Mouse (Mus musculus) urinary bladder, adult 2 months (tissue): Measurements from ENCODE around the gene Qars. TPM values are rescaled to one million over a fixed set of nuclear protein-coding genes. Genes with fewer than 3 reads are reported as not detected.

Experiments used
- DNase-seq: peaks from one replicate; pipeline ENCODE4 v3.0.0; 2022; ENCODE audit warnings: low spot score
- polyA plus RNA-seq: library from polyadenylated mRNA; depleted of rRNA; stranded (reverse); fragments of >200 nt; gene quantifications from 2 replicates; pipeline ENCODE4 v1.2.3, GENCODE M21; 2012

The Qars gene
- polyA plus RNA-seq, 1 experiment = 145 TPM

DNA sequence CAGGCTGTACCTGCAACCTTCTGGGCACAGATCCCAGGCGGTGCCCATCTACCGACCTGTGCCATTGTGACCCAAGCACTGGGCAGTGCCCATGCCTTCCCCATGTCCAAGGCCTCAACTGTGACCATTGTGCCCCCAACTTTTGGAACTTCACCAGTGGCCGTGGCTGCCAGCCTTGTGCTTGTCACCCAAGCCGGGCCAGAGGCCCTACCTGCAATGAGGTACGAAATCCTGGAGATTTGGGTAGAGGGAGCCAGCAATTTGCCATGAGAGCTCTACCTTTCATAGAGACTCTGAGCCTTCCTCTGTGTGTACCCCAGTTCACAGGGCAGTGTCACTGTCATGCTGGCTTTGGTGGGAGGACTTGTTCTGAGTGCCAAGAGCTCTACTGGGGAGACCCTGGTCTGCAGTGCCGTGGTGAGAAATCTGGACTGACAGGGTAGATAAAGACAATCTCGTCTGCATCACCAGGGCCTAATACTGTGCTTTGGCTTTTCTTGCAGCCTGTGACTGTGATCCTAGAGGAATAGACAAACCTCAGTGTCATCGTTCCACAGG, 20.5 kb upstream of the Qars start:
- no peak for DNase-seq

DNA sequence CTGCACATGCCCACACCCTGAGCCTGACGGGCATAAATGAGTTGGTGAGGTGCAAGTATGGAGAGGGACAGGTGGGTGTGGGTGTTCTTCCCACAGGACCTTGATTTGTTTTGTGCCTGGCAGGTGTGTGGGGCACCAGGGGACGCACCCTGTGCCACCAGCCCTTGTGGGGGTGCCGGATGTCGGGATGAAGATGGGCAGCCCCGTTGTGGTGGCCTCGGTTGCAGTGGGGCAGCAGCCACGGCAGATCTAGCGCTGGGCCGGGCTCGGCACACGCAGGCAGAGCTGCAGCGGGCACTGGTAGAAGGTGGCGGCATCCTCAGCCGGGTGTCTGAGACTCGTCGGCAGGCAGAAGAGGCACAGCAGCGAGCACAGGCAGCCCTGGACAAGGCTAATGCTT, 19.1 kb upstream of the Qars start:
- no peak for DNase-seq

DNA sequence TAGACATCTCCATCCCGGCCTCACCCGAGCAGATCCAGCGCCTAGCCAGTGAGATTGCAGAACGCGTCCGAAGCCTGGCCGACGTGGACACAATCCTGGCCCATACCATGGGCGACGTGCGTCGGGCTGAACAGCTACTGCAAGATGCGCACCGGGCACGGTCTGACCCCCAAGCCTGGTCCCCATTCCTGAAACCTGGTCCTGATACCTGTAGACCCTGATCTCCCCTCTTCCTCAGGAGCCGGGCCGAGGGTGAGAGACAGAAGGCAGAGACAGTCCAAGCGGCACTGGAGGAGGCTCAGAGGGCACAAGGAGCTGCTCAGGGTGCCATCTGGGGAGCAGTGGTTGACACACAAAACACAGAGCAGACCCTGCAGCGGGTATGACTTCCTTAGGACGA, 18.3 kb upstream of the Qars start:
- DNase-seq = no peak

DNA sequence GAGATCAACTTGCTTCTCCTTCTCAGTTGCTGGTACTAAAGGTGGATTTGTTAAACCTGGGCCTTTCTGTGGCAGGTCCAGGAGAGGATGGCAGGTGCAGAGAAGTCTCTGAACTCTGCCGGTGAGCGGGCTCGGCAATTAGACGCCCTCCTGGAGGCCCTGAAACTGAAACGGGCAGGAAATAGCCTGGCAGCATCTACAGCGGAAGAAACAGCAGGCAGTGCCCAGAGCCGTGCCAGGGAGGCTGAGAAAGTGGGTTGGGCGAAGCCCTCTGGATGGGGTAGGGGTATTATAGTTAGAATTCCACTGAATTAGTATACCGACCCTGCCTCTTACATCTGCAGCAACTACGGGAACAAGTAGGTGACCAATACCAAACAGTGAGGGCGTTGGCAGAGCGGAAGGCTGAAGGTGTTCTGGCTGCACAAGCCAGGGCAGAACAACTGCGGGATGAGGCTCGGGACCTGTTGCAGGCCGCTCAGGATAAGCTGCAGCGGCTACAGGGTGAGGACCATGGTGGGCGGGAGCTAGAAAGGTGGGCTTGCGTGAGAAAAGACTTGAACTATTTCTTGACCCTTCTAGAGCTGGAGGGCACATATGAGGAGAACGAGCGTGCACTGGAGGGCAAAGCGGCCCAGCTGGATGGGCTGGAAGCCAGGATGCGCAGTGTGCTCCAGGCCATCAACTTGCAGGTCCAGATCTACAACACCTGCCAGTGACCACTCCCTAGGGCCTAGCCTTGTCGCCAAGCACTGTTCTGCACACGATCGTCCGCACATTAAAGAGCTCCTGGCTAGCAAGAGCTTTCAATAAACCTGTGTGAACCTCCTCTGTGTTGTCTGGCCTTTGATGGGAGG, 17.6 kb upstream of the Qars start:
- no peak for DNase-seq

DNA sequence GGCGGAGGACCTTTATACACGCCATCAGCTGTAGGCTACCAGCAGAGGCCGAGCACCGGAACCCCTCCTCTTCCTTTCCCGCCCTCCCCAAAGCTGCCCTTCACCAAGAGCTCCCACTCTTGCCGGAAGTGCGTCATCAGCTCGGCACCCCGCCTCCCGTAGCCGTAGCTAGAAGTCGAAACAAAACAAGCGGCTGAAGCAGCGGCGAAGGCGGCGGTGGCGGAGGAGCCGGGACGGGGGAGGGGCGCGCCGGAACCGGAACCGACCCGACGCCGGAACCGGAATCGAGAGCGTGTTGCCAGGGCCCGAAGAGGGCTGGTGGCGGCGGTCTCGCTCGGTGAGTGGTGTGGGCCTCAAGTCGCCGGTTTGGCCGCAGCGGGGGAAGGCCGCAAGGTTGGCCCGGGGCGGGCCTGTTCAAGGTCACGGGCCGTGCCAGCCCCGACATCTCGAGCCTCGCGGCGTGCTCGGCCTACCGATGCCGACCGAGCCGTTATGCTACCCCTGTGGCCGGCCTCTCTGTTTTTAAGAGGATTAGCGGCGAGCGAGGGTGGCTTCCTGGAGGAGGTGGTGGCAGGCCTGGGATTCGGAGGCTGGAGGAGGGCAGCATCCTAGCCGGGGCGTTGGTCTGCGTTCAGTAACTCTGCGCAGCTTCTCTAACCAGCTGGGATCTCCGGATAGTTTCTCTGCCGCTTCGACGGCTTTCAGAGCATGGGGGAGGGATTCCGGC, 16.8 kb upstream of the Qars start, which contains the start of gene Usp19:
Gene Usp19, plus strand, starts transcription at position 44 of the 727 bp plus-strand sequence.
- peak; percentile 79 for DNase-seq

DNA sequence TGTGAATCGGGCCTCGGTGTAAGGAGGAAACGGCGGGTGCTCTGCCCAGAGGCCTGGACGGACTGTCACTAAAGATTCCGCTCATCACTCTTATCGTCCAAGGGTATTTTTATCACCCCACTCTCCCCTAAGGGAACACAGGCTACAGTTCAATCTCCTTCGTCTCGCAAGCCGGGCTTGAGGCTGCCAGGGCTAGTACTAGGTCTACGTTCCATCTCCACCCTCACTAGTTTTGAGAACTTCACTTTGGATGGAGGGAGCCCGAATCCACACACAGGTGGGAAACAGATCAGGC, 16.3 kb upstream of the Qars start:
- no peak for DNase-seq

DNA sequence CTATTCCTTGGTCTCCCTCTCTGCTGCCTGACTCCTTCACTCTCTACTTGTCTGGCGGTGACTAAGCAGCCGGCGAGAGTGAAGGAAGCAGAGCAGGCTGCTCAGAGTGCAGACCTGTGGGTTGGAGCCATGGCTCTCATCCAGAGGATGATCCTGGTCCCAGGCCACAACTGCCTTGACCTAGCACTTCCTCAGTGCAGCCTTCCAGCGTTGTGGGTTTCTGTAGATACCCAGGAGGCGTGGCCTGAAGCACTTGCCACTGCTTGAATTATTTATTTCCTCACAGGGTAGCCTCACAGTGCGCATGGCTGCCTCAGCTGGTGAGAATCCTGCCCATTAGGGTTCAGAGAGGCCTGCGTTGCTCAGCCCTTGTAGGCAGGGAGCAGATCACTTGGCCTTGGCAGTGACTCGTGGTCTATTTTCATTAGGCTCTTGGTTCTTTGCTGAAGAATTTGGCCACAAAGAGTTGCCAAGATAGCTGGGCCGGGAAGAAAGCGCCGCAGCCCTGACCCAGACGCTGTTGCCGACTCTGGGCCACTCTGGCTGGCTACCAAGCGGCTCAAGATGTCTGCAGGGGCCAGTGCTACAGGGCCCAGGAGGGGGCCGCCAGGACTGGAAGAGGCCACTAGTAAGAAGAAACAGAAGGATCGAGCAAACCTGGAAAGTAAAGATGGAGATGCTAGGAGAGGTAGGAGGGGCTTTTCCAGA, 15.3 kb upstream of the Qars start:
- no peak for DNase-seq

DNA sequence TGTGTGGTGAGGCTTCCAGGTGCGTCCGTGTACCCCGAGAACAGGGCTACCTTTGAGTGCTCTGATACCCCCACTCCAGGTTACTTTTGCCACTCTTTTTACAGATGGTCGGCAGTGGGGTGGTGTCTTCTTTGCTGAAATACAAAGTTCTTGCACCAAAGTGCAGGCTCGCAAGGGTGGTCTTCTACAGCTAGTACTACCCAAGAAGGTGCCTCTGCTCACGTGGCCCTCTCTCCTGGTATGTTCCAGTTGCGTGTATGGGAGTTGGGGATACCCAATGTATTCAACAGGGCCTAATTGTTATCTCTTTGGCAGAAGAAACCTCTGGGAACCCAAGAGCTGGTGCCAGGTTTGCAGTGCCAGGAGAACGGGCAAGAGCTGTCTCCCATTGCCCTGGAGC, 14.3 kb upstream of the Qars start:
- DNase-seq = no peak

DNA sequence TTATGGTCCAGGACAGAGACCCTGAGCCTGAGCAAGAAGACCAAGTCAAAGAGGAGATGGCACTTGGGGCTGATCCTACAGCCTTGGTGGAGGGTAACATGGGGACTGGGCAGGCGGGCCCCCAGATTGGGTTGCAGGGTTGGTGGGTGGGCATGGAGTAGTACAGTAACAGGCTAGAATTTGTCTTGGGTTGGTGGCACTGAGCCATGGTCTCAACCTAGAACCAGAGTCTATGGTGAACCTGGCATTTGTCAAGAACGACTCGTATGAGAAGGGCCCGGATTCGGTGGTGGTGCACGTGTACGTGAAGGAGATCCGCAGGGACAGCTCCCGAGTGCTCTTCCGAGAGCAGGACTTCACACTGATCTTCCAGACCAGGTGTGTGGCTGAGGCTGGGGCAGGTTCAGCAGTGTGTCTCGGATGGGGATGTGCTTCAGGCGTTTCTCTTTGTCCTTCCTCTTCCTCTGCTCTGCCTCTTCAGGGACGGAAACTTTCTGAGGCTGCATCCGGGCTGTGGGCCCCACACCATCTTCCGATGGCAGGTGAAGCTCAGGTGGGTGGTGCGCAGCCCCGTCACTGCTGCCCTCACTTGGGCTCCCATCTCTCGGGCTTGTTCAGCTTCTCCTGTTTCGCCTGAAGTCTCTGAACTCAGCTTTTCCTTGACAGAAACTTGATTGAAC, 13.2 kb upstream of the Qars start:
- no peak for DNase-seq

DNA sequence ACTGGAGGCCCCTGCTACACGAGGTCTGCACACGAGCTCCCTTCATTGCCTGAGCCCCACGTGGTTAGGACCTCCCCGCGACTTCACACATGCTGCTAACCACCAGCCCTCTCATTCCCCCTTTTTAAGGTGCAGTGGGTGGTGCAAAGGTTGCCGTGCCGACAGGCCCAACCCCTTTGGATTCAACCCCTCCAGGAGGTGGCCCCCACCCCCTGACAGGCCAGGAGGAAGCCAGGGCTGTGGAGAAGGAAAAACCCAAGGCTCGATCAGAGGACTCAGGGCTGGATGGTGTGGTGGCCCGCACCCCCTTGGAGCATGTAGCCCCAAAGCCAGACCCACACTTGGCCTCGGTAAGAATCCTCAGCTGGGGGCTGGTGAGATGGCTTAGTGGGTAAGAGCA, 12.6 kb upstream of the Qars start:
- DNase-seq = no peak

DNA sequence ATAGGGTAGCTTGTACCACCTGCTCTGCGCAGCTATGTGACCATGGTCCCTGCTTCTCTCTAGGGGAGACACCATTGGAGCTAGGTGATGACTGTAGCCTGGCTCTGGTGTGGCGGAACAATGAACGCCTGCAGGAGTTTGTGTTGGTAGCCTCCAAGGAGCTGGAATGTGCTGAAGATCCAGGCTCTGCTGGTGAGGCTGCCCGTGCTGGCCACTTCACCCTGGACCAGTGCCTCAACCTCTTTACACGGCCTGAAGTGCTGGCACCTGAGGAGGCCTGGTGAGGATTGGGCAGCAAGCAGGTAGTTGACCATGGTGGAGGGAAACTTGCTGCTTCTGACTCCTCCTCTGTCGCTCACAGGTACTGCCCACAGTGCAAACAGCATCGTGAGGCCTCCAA, 8.3 kb upstream of the Qars start:
- DNase-seq = no peak

DNA sequence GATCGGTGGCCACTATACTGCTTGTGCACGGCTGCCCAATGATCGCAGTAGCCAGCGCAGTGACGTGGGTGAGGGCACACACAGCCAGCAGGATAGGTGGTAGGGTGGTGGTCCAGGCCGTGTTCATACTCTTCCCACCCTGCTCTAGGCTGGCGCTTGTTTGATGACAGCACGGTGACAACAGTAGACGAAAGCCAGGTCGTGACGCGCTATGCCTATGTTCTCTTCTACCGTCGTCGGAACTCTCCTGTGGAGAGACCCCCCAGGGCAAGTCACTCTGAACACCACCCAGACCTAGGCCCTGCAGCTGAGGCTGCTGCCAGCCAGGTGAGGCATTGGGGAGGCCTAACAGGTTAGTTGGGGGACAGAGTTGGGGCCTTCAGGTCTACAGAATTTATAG, 7.6 kb upstream of the Qars start:
- no peak for DNase-seq

DNA sequence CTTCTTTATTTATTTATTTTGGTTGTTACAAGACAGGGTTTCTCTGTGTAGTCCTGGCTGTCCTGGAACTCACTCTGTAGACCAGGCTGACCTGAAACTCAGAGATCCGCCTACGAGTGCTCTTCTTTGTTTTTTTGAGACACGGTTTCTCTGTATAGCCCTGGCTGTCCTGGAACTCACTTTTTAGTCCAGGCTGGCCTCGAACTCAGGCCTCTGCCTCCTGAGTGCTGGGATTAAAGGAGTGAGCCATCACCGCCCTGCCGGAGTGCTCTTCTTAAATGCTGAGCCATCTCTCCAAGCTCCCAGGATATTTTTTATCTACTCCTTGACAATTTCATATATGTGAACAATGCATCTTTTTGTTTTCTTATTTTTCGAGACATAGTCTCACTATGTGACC, 605 bp upstream of the Qars start:
- no peak for DNase-seq

DNA sequence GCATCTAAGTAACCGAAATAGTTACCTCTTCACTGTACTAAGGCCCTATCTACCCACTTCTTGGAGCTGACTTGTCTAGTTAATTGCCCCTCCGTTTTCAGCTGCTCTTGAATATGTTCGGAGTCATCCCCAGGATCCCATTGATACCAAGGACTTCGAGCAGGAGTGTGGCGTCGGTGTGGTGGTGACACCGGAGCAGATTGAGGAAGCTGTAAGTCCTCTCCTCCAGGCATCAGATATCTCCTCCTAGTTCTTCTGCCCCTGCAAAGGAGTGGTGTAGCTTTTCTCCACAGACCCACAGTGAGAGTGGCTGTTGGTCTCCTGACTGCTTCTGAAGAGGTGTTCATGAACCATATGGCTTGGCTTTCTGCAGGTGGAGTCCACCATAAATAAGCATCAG, 1.3 kb downstream of the Qars start:
- no peak for DNase-seq

DNA sequence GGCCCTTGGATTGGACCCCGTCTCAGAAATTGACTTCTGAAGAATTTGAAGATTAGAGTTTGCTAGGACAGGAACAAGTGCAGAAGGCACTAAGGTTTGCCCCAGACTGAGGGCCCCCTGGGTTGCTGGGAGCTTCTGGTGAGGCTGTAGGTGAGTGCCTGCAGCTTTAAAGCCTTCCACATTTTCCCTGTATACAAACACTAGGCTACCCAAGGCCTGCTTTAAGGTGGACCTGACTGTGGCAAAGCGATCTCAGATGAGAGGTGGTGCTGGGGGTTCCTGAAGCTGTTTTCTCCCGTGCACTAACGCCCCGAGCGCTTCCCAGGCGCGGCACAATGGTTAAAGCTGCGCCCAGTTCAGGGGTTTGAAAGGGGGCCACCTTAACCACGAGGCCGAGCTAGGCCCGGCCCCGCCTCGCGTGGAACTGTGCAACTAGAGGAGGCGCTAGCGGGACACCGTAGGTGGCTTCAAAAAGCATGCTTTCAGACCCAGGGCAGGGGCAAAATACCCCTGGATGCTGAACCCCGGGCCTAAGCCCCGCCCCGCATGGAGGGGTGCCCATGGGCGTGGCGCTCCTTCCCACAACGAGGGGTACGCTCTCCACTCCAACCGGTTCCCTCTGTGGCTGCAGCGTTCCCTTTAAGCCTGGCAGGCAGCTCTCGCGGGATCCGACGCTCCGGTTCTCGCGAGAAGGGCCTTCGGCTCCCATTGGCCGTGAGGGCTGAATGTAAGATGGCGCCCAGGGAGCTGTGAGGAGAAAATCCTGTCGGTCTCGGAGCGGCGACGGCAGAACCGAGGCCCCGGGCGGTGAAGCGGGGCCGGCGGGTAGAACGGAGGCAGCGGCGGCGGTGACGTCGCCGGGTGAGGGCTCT, 9.1 kb downstream of the Qars start, which contains the start of gene Qrich1:
Gene Qrich1, plus strand, starts transcription at position 427 of the 872 bp plus-strand sequence.
- DNase-seq = peak; percentile 92

DNA sequence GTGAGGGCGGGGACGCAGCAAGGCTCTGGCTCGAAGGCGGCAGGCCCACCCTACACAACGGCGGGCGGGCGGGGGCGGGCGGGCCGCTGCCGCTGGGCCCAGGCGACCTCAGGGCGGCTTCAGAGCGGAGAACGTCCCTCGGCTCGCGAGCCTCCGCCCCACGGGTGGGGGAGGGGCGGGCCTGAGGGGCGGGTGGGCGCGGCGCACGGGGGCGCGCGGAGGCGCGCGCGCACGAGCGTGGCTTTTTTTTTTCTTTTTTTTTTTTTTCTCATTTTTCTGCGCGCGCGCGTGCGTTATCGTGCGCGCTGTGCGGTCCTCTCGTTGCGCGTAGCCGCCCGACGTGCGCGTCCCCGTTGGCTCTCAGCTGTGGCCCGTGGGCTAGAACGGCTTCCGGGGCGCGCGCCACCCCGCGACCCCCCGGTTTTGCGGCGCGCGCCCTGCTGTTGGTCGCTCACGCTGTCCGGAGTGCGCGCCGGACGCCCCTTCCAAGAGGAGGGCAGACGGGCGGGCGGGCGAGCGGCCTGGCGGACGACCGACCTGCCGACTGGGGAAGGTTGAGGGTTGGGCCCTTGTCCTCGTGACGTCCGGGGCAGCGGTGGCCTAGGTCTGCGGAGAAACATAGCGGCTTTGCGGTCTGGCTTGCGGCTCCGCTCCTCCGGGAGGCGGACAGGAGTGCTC, 9.9 kb downstream of the Qars start:
- peak; percentile 63 for DNase-seq

DNA sequence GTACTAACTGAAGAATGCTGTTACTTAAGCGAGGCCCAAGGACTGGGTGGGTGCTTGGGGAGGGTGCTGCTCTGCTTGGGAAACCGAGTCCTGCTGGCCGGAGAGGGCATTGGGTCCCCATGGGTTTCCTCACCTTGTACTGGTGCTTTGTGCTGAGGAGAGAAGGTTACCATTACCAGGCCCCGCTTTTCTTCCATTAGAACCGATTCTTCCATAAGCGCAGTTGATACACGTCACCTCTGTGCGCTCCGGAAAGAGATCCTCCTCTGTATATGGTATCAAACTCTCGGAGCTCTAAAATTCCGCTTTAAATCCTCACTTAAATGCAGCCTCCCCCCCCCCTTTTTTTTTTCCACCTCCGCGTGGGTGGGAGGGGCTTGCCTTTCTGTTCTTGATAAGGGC, 10.4 kb downstream of the Qars start:
- DNase-seq = no peak

DNA sequence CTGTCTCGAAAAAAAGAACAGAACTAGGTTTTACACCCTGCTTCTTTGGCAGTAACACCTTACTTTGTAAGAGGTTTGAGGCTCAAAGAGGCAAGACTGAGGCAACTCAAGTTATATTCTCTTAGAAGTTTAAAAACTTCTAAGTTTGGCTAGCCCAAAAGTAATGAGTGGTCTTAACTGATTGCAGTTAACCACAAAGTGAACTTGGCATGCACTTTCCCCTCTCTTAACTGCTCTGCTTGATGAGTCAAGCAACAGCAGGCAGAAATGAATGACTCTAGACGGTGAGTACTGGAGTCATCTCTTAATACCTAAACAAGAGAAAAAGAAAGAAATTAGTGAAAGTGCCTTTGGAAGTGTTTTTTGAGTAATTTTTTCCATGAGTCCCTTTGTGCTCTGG, 14.1 kb downstream of the Qars start:
- DNase-seq = no peak

DNA sequence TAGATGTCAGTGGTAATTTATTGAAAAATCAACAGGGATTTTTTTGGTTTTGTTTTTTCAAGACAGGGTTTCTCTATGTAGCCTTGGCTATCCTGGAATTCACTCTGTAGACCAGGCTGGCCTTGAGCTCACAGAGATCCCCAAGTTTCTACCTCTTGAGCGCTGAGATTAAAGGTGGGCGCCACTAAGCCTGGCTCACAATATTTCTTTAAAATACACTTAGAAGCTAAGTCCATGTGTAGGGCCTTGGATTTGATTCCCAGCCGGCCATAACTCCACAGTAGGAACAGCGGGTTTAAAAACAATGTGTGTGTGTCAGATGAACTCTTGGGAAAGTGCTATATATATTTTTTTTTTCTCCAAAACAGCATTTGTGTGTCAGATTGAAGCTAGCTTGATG, 15.8 kb downstream of the Qars start:
- DNase-seq = no peak

DNA sequence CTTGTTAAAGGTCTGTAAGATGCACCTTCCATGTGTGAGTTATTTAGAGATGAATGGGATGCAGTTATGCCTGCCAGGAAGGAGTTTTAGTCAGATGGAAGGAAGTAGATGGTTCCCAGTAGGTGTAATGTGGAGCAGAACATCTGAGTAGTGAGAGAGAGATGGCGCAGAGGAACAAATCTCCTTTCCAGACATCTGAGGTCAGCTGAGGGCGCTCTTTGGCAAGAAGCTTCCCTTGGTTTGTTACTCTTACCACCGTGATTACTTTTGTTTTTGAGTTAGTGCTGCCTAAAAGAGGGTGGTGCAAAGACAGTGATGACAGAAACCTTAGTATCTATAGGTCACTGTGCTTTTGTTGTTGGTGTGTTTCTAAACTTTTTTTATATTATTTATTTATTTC, 17.9 kb downstream of the Qars start:
- no peak for DNase-seq
